In the genomic region with DNA sequence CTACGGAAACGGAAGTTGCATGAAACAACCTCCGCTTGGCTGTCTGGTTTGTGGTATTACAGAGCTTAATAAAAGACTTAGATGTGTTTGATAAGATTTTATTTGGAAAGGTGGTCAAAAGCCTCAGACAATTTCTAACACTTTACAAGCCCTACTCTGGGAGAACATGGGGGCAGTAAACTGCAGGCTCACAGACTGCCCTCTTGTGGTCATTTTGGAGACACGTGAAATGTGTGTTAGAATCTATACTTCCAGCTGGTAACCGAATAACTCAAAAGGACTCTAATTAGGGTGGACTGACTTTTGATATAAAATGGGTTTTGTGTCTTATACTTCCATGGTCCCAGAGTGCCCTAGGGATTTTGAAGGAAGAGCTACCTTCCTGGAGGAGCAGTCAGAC, we compare ENCODE assay signal across 14 mouse cellular contexts. TPM values are rescaled to one million over a fixed set of nuclear protein-coding genes. Genes with fewer than 3 reads are reported as not detected.
A peak's percentile ranks its signal among the peaks of the same experiment; 100 is the strongest.
DNase-seq lines count a peak whose midpoint lies in the region; ATAC-seq and TF ChIP-seq lines count a peak whose summit lies in the region.
"Had no signal": no experiment of that assay in that cellular context is flagged by ENCODE, and none has a peak within 500 bp of the region (broad histone marks: within the 10 kb centered on the region; RNA-seq: fewer than 3 reads in every experiment).

No protein-coding gene starts in this region.

- WGBS in heart, postnatal 0 days: 76% methylated on average over 5 of the region's 5 CpGs
- WGBS in lung, embryonic 14.5 days: 76% methylated on average over 5 of the region's 5 CpGs
- 72% methylated on average over 5 of the region's 5 CpGs for WGBS in heart, embryonic 12.5 days
- 77% methylated on average over 5 of the region's 5 CpGs for WGBS in forebrain, embryonic 12.5 days

- H3K4me3 ChIP-seq in heart, postnatal 0 days (ENCODE audit: low read depth, low read length): no peak overlapping the region
- H3K4me3 ChIP-seq in lung, embryonic 14.5 days (ENCODE audit: low read depth, low read length): no peak overlapping the region
- no peak overlapping the region for H3K4me3 ChIP-seq in heart, embryonic 12.5 days
- no peak overlapping the region for H3K4me3 ChIP-seq in forebrain, embryonic 12.5 days (replicated peaks)
- H3K4me3 ChIP-seq: embryonic facial prominence, embryonic 12.5 days; liver, embryonic 15.5 days; midbrain, embryonic 13.5 days had no signal

- H3K9me3 ChIP-seq in heart, postnatal 0 days (replicated peaks; ENCODE audit: control insufficient read depth, low read length): no peaks in the 10 kb centered on the region
- no peaks in the 10 kb centered on the region for H3K9me3 ChIP-seq in lung, embryonic 14.5 days (ENCODE audit: low read depth, low read length)
- H3K9me3 ChIP-seq in heart, embryonic 12.5 days (replicated peaks): no peaks in the 10 kb centered on the region
- no peaks in the 10 kb centered on the region for H3K9me3 ChIP-seq in forebrain, embryonic 12.5 days
- H3K9me3 ChIP-seq: embryonic facial prominence, embryonic 12.5 days; liver, embryonic 15.5 days; midbrain, embryonic 13.5 days had no signal

- H3K36me3 ChIP-seq in heart, postnatal 0 days (replicated peaks; ENCODE audit: control insufficient read depth, insufficient read depth, low read length): no peaks in the 10 kb centered on the region
- no peaks in the 10 kb centered on the region for H3K36me3 ChIP-seq in lung, embryonic 14.5 days (ENCODE audit: insufficient read depth)
- H3K36me3 ChIP-seq in heart, embryonic 12.5 days: no peaks in the 10 kb centered on the region
- no peaks in the 10 kb centered on the region for H3K36me3 ChIP-seq in forebrain, embryonic 12.5 days (replicated peaks)
- H3K36me3 ChIP-seq: embryonic facial prominence, embryonic 12.5 days; liver, embryonic 15.5 days; midbrain, embryonic 13.5 days had no signal

- no peaks in the 10 kb centered on the region for H3K27me3 ChIP-seq in heart, postnatal 0 days (ENCODE audit: control insufficient read depth, insufficient read depth, low read length)
- H3K27me3 ChIP-seq in lung, embryonic 14.5 days (ENCODE audit: insufficient read depth, low read length): no peaks in the 10 kb centered on the region
- H3K27me3 ChIP-seq in heart, embryonic 12.5 days (replicated peaks): no peaks in the 10 kb centered on the region
- no peaks in the 10 kb centered on the region for H3K27me3 ChIP-seq in forebrain, embryonic 12.5 days
- H3K27me3 ChIP-seq: embryonic facial prominence, embryonic 12.5 days; liver, embryonic 15.5 days; midbrain, embryonic 13.5 days had no signal

- H3K27ac ChIP-seq in heart, postnatal 0 days (ENCODE audit: low read depth): no peak overlapping the region
- no peak overlapping the region for H3K27ac ChIP-seq in lung, embryonic 14.5 days (ENCODE audit: low read depth)
- H3K27ac ChIP-seq in heart, embryonic 12.5 days (ENCODE audit: poor library complexity, severe bottlenecking): no peak overlapping the region
- H3K27ac ChIP-seq in forebrain, embryonic 12.5 days: no peak overlapping the region
- H3K27ac ChIP-seq: embryonic facial prominence, embryonic 12.5 days; liver, embryonic 15.5 days; midbrain, embryonic 13.5 days had no signal

- H3K4me1 ChIP-seq in heart, postnatal 0 days (ENCODE audit: control insufficient read depth, insufficient read depth): no peaks in the 10 kb centered on the region
- no peaks in the 10 kb centered on the region for H3K4me1 ChIP-seq in lung, embryonic 14.5 days (ENCODE audit: insufficient read depth)
- H3K4me1 ChIP-seq in heart, embryonic 12.5 days (replicated peaks): no peaks in the 10 kb centered on the region
- H3K4me1 ChIP-seq in forebrain, embryonic 12.5 days: no peaks in the 10 kb centered on the region
- H3K4me1 ChIP-seq: embryonic facial prominence, embryonic 12.5 days; midbrain, embryonic 13.5 days had no signal

- TF ChIP-seq EP300 in heart, postnatal 0 days (IDR thresholded peaks at IDR 0.05; ENCODE audit: low read depth): no peak

- no peak overlapping the region for H3K9ac ChIP-seq in heart, postnatal 0 days (replicated peaks; ENCODE audit: low read depth, low read length)
- H3K9ac ChIP-seq in lung, embryonic 14.5 days: no peak overlapping the region
- H3K9ac ChIP-seq in heart, embryonic 12.5 days: no peak overlapping the region
- H3K9ac ChIP-seq in forebrain, embryonic 12.5 days: no peak overlapping the region
- H3K9ac ChIP-seq: embryonic facial prominence, embryonic 12.5 days; liver, embryonic 15.5 days; midbrain, embryonic 13.5 days had no signal

- no peak for DNase-seq in heart, postnatal 0 days (ENCODE audit: low spot score)
- DNase-seq in heart, adult 9 months (ENCODE audit: low spot score in 2 of 2): no peak
- peak; percentile 38 for DNase-seq in lung, embryonic 14.5 days
- no peak for DNase-seq in lung, postnatal 36 days
- peak; percentile 9 for DNase-seq in NIH3T3 (ENCODE audit: low read depth)
- DNase-seq: gastrocnemius, postnatal 14 days; kidney, postnatal 10 days had no signal

- TF ChIP-seq CTCF in heart, postnatal 0 days (IDR thresholded peaks at IDR 0.05; ENCODE audit: low read depth): peak; percentile 39
- TF ChIP-seq CTCF in lung, embryonic 14.5 days (IDR thresholded peaks at IDR 0.05; ENCODE audit: low read depth): peak; percentile 55

- ATAC-seq in heart, postnatal 0 days (ENCODE audit: insufficient read depth, low read depth): no peak
- ATAC-seq in lung, embryonic 14.5 days (ENCODE audit: insufficient read depth): no peak
- peak; percentile 42; the same call in 1 of the 2 replicates for ATAC-seq in megakaryocyte progenitor cell, adult 5-6 weeks (replicated peaks; ENCODE audit: poor library complexity)
- no peak for ATAC-seq in heart, embryonic 12.5 days (ENCODE audit: insufficient number of reproducible peaks, low FRiP score)
- no peak for ATAC-seq in forebrain, embryonic 12.5 days (ENCODE audit: low FRiP score)
- ATAC-seq: midbrain, embryonic 13.5 days had no signal

- no peak overlapping the region for H3K4me2 ChIP-seq in heart, postnatal 0 days (ENCODE audit: low read depth, low read length)
- H3K4me2 ChIP-seq in lung, embryonic 14.5 days: no peak overlapping the region
- H3K4me2 ChIP-seq in heart, embryonic 12.5 days: no peak overlapping the region
- H3K4me2 ChIP-seq in forebrain, embryonic 12.5 days: no peak overlapping the region
- H3K4me2 ChIP-seq: embryonic facial prominence, embryonic 12.5 days; liver, embryonic 15.5 days; midbrain, embryonic 13.5 days had no signal

RNA-seq across cellular contexts. Expression of a gene that starts 50.4 kb away (rescaled TPM):
- not detected in 2 replicates for total RNA-seq in heart, postnatal 0 days (2014; rRNA removed; ENCODE audit: low replicate concordance)
- polyA plus RNA-seq in heart, postnatal 0 days (2015; fragmentation: Nextera tagmentation; extraction: Ambion mirVana): 0.07 TPM in 1 of 2 replicates, not detected in the other
- 0.09 and 0.28 TPM in 2 replicates for polyA plus RNA-seq in lung, embryonic 14.5 days (2014; fragmentation: Nextera tagmentation; extraction: Ambion mirVana)
- not detected in 2 replicates for total RNA-seq in megakaryocyte progenitor cell, adult 5-6 weeks (2015)
- not detected in 2 replicates for total RNA-seq in megakaryocyte progenitor cell, adult 5-6 weeks (2017)
- polyA plus RNA-seq in heart, embryonic 12.5 days (2016; fragmentation: Nextera tagmentation; extraction: Ambion mirVana): not detected in 2 replicates
- polyA plus RNA-seq in forebrain, embryonic 12.5 days (2016; fragmentation: Nextera tagmentation; extraction: Ambion mirVana): 0.10 TPM in 1 of 2 replicates, not detected in the other
- total RNA-seq: gastrocnemius, postnatal 14 days; hematopoietic stem cell, adult 5-6 weeks had no signal
- polyA plus RNA-seq: midbrain, embryonic 13.5 days had no signal

Comparison
In these comparisons a context has a peak if more than half of its experiments do, and no peak if none do; other contexts are left out.
1. DNase-seq: peak in lung, embryonic 14.5 days (single experiment) and NIH3T3 (single experiment); none in heart, postnatal 0 days (single experiment), heart, adult 9 months (0 of 2) and lung, postnatal 36 days (single experiment).